Mouse (Mus musculus) bone marrow macrophage, adult 2 months (primary cell): Measurements from ENCODE around the gene Tbc1d10c.

Experiments
- CTCF ChIP-seq: IDR thresholded peaks from 2 replicates; pipeline ENCODE4 v1.5.1; 2012; ENCODE audit warnings: low read depth, mild to moderate bottlenecking, low read length, moderate library complexity
- POLR2A ChIP-seq: IDR thresholded peaks from 2 replicates; pipeline ENCODE4 v1.6.1; 2012; ENCODE audit warnings: mild to moderate bottlenecking, low read depth, low read length, borderline replicate concordance

DNA sequence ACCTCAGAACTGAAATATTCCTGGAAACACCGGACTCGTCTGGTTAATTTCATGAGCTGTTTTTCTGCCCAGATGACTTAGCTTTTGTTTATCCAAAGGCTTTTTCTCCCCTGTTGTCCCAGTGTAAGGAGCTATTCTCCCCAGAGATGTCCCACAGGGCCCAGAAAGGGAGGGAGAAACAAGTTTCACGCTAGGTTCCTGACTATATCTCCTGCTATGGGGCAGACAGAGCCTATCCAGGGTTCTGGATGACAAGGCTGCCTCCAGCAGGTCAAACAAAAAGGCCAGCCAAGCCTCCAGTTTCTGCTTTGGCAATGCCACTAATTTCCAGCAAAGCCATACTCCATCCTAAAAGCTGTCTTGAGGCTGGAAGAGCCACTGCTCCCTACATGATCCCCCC is 26.8 kb upstream of the Tbc1d10c start:
- TF ChIP-seq CTCF (no peak), POLR2A (no peak)
